Mouse (Mus musculus) frontal cortex, postnatal 36 days (tissue): ENCODE data around the gene Maob.
A peak's percentile ranks its signal among the peaks of the same experiment; 100 is the strongest.

Experiments
- DNase-seq, 2 experiments: peaks; one replicate each; pipeline ENCODE4 v3.0.0; 2022; ENCODE audit warnings: low spot score in 2 of 2

Gene Maob

DNA sequence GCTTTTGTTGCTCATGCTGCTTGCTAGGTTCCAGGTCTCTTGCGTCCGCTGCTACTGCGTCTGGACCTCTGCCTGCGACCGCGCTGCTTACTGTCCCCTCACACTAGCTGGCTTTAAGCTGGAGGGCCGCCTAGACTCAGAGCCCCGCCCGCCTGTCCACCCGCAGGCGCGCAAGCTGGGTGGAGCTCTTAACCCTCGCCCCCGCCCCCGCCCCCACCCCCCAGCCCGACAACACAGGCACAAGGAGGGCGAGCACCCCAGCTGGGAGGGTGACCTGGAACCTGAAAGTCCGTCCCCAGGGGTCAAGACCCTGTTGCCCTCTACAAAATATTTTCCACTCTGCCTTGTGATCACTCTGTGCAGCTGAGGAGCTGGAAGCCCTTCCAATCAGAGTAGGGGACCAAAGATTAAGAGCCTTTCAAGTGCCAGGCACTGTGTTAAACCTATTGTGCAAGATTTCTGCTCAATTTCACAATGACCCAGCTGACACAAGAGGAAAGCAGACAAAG, at the start of gene Maob:
Maob (minus strand) TSS at position 106 of the 509 bp plus-strand sequence.
- no peak for DNase-seq

DNA sequence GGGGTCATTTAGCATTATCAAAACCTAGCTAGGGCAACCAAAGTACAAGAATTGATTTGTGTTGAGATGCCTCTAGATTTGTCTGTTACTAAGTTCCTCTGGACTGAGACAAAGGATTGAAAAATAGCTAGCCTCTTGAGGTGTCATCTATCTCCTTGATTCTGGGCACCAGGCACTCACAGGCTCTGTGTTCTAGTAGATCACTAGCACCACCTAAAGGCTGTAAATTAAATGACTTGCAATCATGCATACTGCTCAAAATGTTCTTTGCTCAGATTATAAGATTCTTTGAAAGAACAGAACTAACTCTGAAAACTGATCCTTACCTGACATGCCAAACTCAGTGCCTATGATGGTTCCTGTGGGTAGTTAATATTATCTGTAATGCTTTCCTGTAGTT, 43.1 kb upstream of the Maob start:
- DNase-seq = peak in 1 of 2 experiments; percentile 5

DNA sequence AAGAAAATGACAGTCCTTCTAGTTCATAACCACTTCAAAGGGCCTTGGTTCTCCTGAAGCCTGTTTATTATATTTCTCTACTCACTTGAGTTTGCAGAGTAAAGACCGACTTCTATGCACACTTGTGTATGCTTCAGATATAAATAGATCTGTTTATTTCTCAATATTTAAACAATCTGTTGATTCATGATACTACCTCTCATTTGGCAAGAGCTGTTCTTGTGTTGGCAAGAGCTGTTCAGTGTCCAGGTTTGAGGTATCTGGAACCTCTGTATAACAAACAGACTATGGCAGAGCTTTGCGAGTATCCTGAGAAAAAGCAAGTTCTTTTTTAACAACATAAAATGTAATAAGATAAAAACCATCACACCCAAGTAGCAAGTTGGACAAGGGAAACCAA, 28.9 kb upstream of the Maob start:
- DNase-seq = no peak

DNA sequence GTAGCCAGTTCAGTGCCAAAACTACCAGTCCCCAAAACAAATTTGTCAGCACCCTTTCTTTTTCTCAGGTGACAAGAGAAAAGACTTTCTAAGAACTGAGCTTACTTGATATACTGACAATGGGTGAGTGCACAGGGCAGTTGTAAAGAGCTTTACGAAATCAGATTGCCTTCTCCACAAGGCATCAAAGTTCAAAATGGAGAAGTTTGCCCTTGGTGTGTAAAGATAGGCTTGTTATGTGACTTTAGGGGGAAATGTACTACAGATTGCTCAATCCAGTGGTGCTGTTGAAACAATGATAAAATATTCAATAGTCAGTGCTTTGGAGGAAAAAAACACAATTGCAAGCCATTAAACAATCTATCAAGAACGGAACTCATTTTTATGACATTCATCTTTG, 24.3 kb upstream of the Maob start:
- DNase-seq = no peak

DNA sequence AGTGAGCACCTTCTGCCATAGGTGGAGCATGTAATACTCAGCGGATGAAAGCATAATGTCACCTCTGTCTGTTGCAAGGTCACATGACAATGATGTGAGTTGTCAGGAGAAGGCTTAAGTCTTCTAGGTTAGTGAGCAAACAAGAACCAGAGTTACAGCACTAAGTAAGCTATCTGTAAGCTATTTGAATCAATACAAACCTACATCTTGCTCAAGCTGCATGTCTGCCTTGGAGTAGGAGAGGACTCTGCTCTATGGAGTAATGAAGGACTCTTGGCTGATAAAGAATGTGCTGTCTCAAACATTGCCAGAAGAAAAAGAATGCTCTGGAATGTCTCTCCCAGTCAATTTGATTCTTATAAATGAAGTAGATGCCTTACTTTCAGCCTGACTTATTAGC, 20.1 kb upstream of the Maob start:
- no peak for DNase-seq

DNA sequence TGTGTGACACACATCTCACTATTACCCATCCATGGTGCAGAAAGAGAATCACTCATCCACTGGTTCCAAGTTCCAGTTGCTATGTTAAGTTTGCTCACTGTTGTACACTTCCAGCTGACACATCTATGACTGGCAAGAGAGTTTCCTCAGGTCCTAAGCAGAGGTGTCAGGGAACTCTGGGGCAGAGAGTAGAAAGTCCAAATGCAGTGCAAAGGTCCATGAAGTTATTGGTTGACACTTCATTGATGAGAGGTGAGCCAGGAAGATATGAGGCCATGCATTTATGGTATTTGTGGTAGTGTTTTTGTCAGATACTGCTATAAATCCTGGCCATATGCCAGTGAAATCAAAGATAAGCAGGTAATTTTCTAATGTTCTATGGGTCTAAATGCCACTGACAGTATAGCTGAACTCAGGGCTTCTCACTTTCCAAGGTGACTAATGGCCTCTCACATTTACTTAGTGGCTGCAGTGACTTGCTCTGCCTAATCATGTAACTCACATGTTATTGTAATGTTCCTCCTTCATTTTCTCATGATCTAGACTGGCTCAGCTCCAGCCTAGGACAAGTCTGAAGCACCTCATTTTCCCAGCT, 19.4 kb upstream of the Maob start:
- no peak for DNase-seq

DNA sequence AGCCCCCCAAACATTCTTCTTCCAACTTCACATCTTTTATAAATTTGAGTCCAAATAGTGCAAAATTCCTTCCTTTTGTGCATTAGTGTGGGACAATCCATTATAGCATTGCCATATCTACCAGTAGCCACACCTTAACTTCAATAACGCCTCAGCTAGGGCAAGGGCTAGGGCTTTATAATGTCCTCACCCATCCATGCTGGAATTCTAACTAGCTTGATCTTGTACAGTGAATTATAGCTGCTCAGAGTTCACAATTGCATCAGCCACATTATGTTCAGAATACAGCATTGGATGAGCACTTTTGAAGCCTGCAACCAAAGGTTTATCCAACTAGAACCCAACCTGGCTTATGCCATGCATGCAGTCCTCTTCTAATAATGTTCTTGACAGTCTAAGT, 8.9 kb upstream of the Maob start:
- DNase-seq = no peak

DNA sequence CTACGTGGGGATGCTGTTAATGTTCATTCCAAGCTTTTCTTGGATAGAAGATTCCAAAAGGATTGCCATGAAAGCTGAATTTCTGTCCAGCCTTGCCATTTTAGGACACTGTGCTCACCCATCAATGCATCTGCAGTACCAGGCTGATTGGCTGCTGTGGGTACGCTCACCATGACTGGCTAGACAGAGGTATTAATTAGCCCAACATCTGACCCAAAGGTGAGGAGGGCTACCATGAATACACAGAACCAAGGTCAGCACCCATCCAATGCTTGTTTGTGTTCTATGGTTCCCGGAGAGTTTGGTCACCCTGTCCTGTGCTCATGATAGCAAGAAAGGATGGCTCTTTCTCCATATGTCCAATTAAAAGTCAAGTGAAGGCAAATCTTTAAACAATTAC, 1.2 kb downstream of the Maob start:
- no peak for DNase-seq

DNA sequence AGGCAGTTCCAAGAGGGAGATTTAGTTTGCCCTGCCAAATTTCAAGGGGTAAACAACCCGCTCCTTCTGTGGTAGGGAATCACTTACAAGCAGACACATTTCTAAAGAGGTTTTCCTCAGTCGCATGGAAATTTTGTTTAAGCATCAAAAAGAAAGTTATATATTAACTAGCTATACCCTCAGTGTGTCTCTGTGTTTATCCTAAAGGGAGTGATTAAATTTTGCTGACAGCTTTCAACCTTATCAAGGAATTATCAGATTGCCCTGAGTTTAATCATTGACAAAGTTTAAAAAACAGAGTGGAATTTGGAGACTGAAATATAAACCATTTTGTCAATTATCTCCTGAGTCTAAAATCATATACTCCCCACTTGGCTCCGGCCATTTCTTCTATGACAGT, 5.1 kb downstream of the Maob start:
- no peak for DNase-seq

DNA sequence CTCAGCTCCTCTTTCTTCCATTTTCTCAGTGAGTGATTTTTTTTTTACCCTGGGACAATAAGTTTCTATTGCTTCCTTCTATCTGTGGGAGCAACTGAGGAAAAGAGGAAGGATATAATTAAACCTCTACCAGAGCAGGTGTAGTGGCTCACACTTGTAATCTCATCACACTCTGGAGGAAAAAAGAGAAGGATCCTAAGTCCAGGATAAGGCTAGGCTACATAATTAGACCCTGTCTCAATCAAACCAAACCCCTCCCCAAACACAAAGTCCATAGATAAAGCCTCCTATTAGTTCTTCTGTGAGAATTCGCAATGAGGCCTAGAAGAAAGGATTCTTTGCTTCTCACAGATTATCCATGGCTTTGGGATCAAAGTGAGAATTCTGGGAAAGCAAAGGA, 49.7 kb downstream of the Maob start:
- no peak for DNase-seq

DNA sequence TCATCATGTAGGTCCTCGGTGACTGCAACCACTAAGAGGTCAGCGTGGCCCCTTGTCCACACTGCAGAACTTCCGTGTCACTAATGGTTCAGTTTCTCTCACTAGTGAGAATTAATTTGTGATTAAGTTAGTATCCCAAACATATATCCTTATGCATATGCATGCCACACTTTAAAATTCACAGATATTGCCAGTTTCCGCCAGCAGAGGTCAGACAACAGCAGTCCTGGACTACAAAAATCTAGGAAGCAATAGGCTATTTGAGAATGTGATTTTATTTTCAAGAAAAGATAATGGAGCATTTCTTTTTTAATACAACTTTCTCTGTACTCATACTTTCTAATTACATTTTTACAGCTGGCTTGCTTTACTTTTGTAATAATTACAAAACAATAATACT, 51.0 kb downstream of the Maob start:
- DNase-seq = peak; percentile 13 to 40

DNA sequence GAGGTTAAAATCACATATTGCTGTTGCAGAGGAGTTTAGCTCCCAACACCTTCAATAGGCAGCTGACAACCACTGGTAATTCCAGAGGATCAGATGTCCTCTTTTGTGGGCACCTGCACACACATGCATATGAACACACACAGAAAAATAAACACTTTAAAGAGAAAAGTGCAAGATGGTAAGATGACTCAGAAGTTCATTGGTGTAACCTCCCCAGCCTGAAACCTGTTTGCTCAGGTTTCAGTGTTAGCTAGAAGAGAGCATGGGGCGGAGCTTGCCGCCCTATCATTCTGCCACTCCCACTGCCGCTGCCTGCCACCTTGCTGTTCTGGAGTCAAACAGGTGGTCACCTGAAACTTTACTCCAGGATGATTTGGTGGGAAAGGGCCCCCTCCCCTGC, 55.7 kb downstream of the Maob start:
- DNase-seq = no peak

DNA sequence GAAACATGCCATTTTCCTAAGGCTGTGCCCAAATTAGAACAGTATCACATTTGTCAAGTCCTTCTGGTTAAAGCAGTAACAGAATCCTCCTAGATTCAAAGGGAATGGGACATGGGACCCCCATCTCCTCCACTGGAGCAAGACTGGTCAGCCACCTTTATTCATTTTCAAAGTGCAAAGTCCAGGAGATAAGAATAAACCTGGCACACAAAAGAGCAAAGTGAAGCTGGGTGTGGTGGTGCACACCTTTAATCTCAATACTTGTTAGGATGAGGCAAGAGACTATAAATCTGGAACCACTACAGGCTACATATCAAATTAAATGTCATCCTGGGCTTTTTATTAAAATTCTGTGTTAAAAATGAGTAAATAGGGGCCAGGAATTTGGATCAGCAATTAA, 62.4 kb downstream of the Maob start:
- DNase-seq = no peak

DNA sequence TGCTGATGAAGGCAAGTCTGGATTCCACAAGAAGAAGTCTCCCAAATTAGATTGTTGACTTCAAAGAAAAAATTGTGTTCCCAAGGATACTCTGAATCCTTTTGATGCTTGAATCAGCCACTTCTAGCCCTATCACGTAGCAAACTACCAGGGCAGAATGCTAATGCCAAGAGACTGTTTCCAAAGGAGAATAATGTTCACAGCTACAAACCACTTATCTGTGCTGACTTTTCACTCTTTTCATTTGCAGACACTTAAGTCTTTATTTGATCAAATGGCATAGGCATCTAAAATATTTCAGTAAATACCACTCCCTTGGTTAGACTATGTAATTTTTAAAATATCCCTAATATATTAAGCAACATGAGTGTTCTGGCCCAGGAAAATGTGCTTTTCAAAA, 68.2 kb downstream of the Maob start:
- DNase-seq = no peak

DNA sequence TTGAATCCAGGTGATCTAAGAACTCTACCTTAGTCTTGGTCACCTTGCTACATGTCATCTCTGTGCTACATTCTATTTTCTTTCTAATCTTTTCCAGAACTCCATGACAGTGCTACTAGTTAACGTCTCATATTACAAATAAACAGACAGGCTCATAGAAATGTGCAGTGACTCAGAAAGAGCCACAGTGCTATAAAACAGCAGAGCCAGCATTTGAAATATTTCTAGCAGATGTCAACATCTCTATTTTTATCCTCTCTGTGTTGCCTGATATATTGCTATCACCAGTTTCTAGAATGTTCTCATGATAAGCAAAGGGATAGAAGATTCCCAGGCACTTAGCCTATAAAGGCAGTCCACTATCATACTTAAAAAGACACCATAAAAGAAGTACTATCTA, 103.1 kb downstream of the Maob start:
- no peak for DNase-seq

DNA sequence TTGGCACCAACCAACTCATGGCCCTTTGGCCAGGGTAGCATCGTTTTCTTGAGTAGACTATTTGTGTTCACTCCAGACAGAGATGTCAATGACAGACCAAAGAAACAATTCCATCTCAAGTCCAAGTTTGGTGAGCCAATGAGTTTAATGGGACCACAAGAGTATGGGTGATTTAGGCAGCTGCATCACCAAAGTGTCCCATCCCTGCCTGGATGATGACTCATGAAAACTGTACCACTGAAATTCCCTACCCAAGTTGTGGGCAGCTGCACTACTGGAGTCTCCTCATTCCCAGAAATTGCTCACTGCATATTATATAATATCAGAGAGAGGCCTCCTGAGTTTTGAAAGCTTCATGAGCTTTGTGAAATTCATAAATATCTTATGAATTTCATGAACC, 111.1 kb downstream of the Maob start:
- DNase-seq = no peak
